Mouse (Mus musculus): ENCODE results near the gene Arhgap15. TPM values are rescaled to one million over a fixed set of nuclear protein-coding genes. Genes with fewer than 3 reads are reported as not detected.

Arhgap15 gene
- polyA plus RNA-seq, 1 experiment = not detected

DNA sequence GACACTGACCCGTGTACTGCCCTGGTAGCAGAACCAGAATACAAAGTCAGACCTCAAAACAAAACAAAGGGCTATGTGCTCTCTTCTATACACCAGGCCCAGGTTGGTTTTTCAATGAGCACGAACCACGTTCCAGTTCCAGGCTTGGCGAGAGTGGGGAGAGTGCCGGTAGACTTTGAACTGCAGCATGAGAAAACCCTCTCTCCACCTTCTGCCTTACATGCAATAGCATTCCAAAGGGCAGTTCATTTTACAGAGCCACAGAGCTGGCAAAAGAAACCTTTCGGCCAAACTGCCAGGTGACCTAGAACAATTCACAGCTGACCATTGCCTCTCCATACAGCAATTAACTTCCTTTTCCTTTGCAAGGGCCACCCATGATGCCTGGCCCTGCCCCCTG, 353.7 kb downstream of the Arhgap15 start:
- no peak overlapping the region for H3K27ac ChIP-seq (ENCODE audit: insufficient read depth, low read depth, low read length)
- no peak overlapping the region for H3K4me3 ChIP-seq (ENCODE audit: insufficient read depth, low read depth, low read length)
- WGBS = 91% methylated on average over 6 of the region's 6 CpGs
- H3K4me1 ChIP-seq (ENCODE audit: control insufficient read depth, insufficient read depth, low read length) = peaks cover 6% of the 10 kb centered on the region
- no peak for TF ChIP-seq CTCF (IDR thresholded peaks at IDR 0.05; ENCODE audit: insufficient read depth, low read depth, low read length)
- no peak for TF ChIP-seq POLR2A (IDR thresholded peaks at IDR 0.05; ENCODE audit: insufficient read depth, low read depth, low read length)

DNA sequence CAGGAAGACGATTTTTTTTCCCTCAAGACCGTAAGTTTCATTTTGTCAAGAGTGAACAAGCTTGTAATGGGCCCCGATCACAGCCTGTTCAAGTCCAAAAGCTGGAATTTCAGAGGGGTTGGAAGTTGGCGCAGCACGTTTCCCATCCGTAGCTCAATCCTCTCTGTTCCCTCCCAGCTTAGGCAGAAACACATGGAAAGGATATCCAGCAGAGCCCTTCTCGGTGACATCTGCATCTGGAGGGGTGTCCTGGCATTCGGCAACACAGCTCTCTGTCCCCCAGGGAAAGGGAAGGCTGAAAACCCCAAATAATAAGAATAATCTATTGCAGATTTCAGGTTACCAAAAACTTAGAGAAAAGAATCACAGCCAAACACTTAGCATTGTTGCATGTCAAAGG, 354.7 kb downstream of the Arhgap15 start:
- TF ChIP-seq POLR2A (IDR thresholded peaks at IDR 0.05; ENCODE audit: insufficient read depth, low read depth, low read length) (no peak), CTCF (IDR thresholded peaks at IDR 0.05; ENCODE audit: insufficient read depth, low read depth, low read length) (no peak)
- Histone ChIP-seq H3K4me1 (ENCODE audit: control insufficient read depth, insufficient read depth, low read length) (peaks cover 6% of the 10 kb centered on the region), H3K4me3 (ENCODE audit: insufficient read depth, low read depth, low read length) (no peak overlapping the region), H3K27ac (ENCODE audit: insufficient read depth, low read depth, low read length) (no peak overlapping the region)
- 88% methylated on average over 8 of the region's 8 CpGs for WGBS

DNA sequence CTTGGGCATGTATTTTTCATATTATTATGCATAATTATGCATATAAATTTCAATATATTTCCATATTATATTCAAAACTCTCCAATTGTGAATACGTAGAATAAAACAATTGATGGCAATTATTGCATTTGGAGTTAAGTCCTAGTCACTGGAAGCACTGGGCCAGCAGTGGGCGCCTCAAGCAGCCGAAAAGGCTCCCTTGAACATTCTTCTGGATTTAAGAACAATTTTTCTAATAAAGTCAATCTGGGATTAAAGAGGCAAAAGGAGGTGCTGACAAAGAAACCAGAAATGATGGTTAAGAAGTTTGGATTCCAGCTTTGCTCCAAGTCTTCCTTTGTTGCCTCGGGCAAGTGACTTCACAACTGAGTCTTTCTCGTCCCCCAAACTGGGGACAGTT, 355.1 kb downstream of the Arhgap15 start:
- Histone ChIP-seq H3K4me1 (ENCODE audit: control insufficient read depth, insufficient read depth, low read length) (peaks cover 6% of the 10 kb centered on the region), H3K4me3 (ENCODE audit: insufficient read depth, low read depth, low read length) (no peak overlapping the region), H3K27ac (ENCODE audit: insufficient read depth, low read depth, low read length) (no peak overlapping the region)
- WGBS = 83% methylated on average over 5 of the region's 5 CpGs
- TF ChIP-seq POLR2A (IDR thresholded peaks at IDR 0.05; ENCODE audit: insufficient read depth, low read depth, low read length) = no peak
- TF ChIP-seq CTCF (IDR thresholded peaks at IDR 0.05; ENCODE audit: insufficient read depth, low read depth, low read length) = no peak

DNA sequence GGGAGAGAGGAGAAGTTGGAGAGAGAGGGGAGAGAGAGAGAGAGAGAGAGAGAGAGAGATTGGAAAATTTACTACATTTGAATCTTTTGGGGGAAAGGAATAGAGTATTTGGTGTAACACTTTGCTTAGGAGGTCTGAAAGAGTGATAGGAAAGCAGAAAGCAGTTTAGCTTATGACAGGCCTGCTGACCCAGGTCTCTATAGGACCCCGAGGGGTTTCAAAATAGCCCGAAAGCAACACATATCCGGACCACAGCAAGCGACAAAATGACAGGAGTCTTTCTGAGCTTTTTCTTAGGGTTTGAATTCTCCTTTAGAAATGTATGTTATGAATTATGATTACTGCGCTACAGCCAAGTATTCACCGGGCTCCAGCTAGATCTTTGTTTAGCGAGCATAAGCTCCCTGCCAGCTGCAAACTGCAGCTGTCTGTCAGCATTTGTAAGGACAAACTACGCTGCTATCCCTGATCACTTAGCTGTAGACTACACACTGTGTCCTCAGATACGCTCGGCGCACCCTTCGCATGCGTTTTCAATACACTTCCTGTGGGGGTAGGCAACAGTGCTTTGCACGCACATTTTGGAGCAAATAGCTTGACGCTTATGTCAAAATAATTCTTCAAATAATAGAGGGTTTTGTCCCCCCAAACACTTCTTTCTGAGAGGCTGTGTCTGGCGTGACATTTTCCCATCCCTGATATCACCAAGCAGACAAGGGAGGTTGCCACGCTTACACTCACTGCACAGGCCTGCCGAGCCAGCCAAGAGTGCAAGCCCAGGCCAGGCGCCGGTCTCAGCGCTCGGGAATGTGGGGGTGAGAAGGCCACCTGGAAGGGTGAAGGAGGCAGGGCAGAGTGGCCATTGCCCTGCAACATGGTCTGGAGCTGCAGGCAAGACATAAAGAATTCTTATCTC, 355.9 kb downstream of the Arhgap15 start:
- Histone ChIP-seq H3K4me3 (ENCODE audit: insufficient read depth, low read depth, low read length) (no peak overlapping the region), H3K4me1 (ENCODE audit: control insufficient read depth, insufficient read depth, low read length) (peaks cover 6% of the 10 kb centered on the region), H3K27ac (ENCODE audit: insufficient read depth, low read depth, low read length) (no peak overlapping the region)
- no peak for TF ChIP-seq CTCF (IDR thresholded peaks at IDR 0.05; ENCODE audit: insufficient read depth, low read depth, low read length)
- no peak for TF ChIP-seq POLR2A (IDR thresholded peaks at IDR 0.05; ENCODE audit: insufficient read depth, low read depth, low read length)
- 61% methylated on average over 22 of the region's 22 CpGs for WGBS

DNA sequence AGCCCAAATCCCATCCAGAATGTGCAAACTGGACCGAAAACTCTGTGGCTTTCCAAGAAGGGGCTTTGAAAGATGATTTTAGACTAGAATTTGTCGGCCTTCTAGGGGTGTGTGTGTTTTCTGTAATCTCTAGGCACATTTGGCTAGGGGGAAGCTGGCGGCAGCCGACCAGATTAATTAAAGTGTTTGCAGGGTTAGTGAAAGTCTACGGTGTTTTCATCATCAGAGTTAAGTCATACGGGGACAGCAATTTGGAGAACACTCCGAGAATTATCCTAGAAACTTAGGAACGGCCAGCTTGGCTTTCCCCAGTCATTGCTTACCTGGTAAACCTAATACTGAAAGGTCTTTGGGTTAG, 356.6 kb downstream of the Arhgap15 start:
- WGBS = 59% methylated on average over 8 of the region's 8 CpGs

DNA sequence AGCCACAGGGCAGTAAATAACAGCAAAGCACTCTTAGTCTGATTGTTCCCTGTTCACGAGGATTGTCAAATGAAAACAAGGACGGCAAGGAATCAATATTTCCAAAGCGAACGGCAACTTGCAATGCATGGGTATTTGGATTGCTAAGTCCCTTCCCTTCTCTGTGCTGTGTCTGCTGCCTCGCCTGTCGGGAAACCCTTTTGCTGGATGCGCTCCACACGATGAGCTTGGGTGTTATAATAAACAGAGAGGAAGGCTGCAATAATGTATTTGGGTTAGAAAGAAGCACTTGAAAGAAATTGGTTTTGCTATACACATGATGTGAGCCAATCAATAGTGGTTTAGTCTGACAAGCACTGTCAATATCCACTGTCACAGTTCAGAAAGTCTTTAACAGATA, 357.7 kb downstream of the Arhgap15 start:
- Histone ChIP-seq H3K4me1 (ENCODE audit: control insufficient read depth, insufficient read depth, low read length) (peaks cover 6% of the 10 kb centered on the region), H3K27ac (ENCODE audit: insufficient read depth, low read depth, low read length) (no peak overlapping the region), H3K4me3 (ENCODE audit: insufficient read depth, low read depth, low read length) (no peak overlapping the region)
- TF ChIP-seq POLR2A (IDR thresholded peaks at IDR 0.05; ENCODE audit: insufficient read depth, low read depth, low read length) (no peak), CTCF (IDR thresholded peaks at IDR 0.05; ENCODE audit: insufficient read depth, low read depth, low read length) (no peak)
- 77% methylated on average over 8 of the region's 8 CpGs for WGBS

More for the DNA sequence above, 356.6 kb downstream of the Arhgap15 start:
- TF ChIP-seq CTCF (IDR thresholded peaks at IDR 0.05; ENCODE audit: insufficient read depth, low read depth, low read length) = no peak
- no peak for TF ChIP-seq POLR2A (IDR thresholded peaks at IDR 0.05; ENCODE audit: insufficient read depth, low read depth, low read length)
- Histone ChIP-seq H3K4me1 (ENCODE audit: control insufficient read depth, insufficient read depth, low read length) (peaks cover 6% of the 10 kb centered on the region), H3K27ac (ENCODE audit: insufficient read depth, low read depth, low read length) (no peak overlapping the region), H3K4me3 (ENCODE audit: insufficient read depth, low read depth, low read length) (no peak overlapping the region)

DNA sequence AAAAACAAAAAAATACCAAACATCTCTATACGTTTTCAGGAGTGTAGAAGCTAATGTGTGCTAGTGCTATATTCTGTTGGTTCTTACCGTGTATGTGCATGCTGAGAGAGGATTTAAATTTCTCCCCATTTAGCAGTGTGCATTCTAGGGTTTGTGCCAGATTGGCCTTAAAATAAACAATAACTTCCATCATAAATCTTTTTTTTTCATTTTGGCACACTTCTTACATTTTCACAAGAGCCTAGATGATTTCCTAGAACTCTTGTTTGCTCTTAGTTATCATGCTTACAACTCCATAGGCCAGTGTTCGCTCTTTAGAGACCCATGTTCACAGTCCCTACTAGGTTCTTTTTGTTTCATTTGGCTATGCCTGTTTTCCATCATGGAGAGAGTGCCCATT, 362.7 kb downstream of the Arhgap15 start:
- Histone ChIP-seq H3K27ac (ENCODE audit: insufficient read depth, low read depth, low read length) (no peak overlapping the region), H3K4me1 (ENCODE audit: control insufficient read depth, insufficient read depth, low read length) (no peaks in the 10 kb centered on the region), H3K4me3 (ENCODE audit: insufficient read depth, low read depth, low read length) (no peak overlapping the region)
- WGBS = 95% methylated on average over 3 of the region's 3 CpGs
- TF ChIP-seq CTCF (IDR thresholded peaks at IDR 0.05; ENCODE audit: insufficient read depth, low read depth, low read length) (no peak), POLR2A (IDR thresholded peaks at IDR 0.05; ENCODE audit: insufficient read depth, low read depth, low read length) (no peak)

DNA sequence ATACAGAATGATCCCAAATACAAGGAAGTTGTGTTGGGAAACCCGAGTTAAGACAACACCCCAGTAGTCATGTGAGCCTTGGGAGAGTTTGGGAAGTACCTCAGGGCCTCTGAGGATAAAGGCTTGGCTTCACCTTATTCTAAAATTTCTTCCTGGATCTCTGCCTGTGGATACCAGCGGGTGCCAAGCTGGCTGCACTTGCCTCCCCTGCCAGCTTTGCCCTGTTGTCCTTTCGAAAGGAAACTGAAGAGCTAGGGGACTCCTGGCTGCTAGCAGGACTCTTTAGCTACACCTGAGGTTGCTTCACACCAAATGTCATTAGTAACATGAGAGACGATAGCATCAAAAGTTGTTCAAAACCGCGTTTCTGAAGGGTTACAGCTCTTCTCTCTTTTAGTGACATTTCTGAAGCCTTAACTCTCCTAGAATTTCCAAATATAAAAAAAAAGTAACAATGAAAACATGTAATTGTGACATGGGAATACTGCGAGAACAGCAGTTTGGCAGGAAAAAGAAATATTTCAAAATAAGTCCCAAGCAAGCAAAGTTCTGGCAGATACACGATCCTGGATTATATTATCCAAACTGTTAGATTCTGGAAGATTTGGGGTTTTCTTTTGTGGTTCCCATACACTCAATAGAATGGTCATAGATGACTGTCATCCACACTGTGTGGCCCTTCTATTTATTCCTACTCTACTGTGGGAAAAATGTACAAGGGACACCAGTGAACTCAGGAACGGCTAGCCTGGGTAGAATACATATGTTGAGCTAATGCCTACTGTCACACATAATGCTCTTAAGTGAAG, 364.6 kb downstream of the Arhgap15 start:
- no peak overlapping the region for H3K27ac ChIP-seq (ENCODE audit: insufficient read depth, low read depth, low read length)
- TF ChIP-seq CTCF (IDR thresholded peaks at IDR 0.05; ENCODE audit: insufficient read depth, low read depth, low read length) (no peak), POLR2A (IDR thresholded peaks at IDR 0.05; ENCODE audit: insufficient read depth, low read depth, low read length) (no peak)
- 76% methylated on average over 9 of the region's 9 CpGs for WGBS
- H3K4me1 ChIP-seq (ENCODE audit: control insufficient read depth, insufficient read depth, low read length) = no peaks in the 10 kb centered on the region
- no peak overlapping the region for H3K4me3 ChIP-seq (ENCODE audit: insufficient read depth, low read depth, low read length)

DNA sequence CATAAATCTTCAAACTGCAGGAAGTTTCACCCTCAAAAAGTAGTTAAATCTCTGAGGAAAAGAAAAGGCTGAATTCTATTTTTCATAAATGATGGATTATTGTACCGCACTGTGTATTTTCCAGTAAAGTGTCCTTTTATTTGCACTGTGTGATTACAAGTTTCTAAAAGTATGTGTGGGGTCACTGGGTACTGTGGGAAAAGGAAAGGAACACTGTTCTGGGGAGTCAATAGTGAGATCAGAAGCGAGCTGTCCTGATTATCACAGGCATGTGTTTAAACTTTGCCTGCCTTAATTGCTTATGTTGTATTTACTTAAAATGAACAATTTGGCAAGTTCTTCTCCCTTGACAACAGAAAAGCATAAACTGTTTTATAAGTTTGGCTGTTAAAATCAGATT, 365.7 kb downstream of the Arhgap15 start:
- Histone ChIP-seq H3K4me1 (ENCODE audit: control insufficient read depth, insufficient read depth, low read length) (no peaks in the 10 kb centered on the region), H3K4me3 (ENCODE audit: insufficient read depth, low read depth, low read length) (no peak overlapping the region), H3K27ac (ENCODE audit: insufficient read depth, low read depth, low read length) (no peak overlapping the region)
- WGBS = 83% methylated on average over 2 of the region's 2 CpGs
- no peak for TF ChIP-seq POLR2A (IDR thresholded peaks at IDR 0.05; ENCODE audit: insufficient read depth, low read depth, low read length)
